Mouse (Mus musculus) embryonic facial prominence, embryonic 15.5 days (tissue): ENCODE results near the gene Mettl26. TPM values are rescaled to one million over a fixed set of nuclear protein-coding genes. Genes with fewer than 3 reads are reported as not detected.
A peak's percentile ranks its signal among the peaks of the same experiment; 100 is the strongest.

ENCODE experiments used
- ATAC-seq: fragments of 200-750 bp; cut with Nextera tagmentation; 2 replicates; pipeline ENCODE4 v1.8.0; 2017; ENCODE audit warnings: low read depth, moderate TSS enrichment; ENCODE audit not compliant: insufficient number of reproducible peaks, low FRiP score, low TSS enrichment
- H3K27ac ChIP-seq: fragments of 300-500 bp; sonication (generic); replicated peaks from 2 replicates; pipeline ENCODE4 v1.5.1; 2015; ENCODE audit warnings: mild to moderate bottlenecking, inconsistent platforms
- H3K27me3 ChIP-seq: fragments of 300-500 bp; sonication (generic); 2 replicates; pipeline ENCODE4 v1.6.1; 2015; ENCODE audit warnings: inconsistent platforms
- H3K36me3 ChIP-seq: fragments of 300-500 bp; sonication (generic); 2 replicates; pipeline ENCODE4 v1.6.1; 2015; ENCODE audit warnings: mild to moderate bottlenecking, inconsistent platforms
- H3K4me1 ChIP-seq: fragments of 300-500 bp; sonication (generic); 2 replicates; pipeline ENCODE4 v1.6.1; 2015; ENCODE audit warnings: inconsistent platforms
- H3K4me2 ChIP-seq: fragments of 300-500 bp; sonication (generic); replicated peaks from 2 replicates; pipeline ENCODE4 v1.6.1; 2015; ENCODE audit warnings: mild to moderate bottlenecking, inconsistent platforms
- H3K4me3 ChIP-seq: fragments of 300-500 bp; sonication (generic); replicated peaks from 2 replicates; pipeline ENCODE4 v1.5.1; 2015; ENCODE audit warnings: mild to moderate bottlenecking, inconsistent platforms
- H3K9ac ChIP-seq: fragments of 300-500 bp; sonication (generic); 2 replicates; pipeline ENCODE4 v1.6.1; 2015; ENCODE audit warnings: inconsistent platforms
- H3K9me3 ChIP-seq: fragments of 300-500 bp; sonication (generic); replicated peaks from 2 replicates; pipeline ENCODE4 v1.6.1; 2016; ENCODE audit warnings: inconsistent platforms
- WGBS: fragments of 180-500 bp; shearing (Covaris S2); methylation state at CpG from one replicate; pipeline ENCODE4 v1.1.7; 2015; 5-methylcytosine and 5-hydroxymethylcytosine counted together
- polyA plus RNA-seq: library from polyadenylated mRNA; unstranded; fragments of >200 nt; fragmentation: Nextera tagmentation; extraction: Ambion mirVana; gene quantifications from 2 replicates; pipeline ENCODE4 v1.2.1, GENCODE M21; 2015

The Mettl26 gene
- polyA plus RNA-seq, 1 experiment from 2014 or later = 49.6 TPM

DNA sequence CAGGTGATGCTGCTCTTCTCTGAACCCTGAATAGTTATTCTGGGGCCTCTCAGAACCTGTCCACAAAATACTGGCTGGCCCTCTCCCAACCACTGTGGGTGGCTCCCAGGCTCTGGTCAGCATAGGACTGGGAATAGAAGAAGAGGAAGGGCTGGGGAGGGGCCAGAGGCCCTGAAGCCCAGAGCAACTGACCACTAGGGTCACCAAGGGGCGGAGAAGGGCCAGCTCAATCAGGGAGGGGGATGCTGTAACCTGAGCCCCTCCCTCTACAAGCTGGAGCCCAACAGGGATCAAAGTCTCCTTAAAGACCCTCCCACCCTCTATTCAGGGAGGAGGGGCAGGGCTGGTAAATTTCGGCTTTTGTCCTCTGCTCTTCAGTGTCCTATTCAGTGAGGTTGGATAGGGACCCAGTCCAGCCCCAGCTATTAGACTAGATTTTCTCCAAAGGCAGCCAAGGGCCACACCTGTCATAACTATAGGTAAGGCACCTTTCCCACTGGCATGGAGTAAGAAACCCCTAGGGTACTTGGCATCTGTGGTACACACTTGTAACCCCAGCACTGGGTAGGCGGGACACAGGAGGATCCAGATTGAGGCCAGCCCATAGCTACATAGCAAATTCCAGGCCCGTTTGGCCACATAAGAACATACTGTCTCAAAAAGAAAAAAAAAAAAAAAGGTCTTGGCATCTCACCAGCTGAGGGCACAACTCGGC is 5.5 kb downstream of the Mettl26 start, which contains the start of gene Wfikkn1:
TSS of gene Wfikkn1 (minus strand) at position 663 of the 715 bp plus-strand sequence.
- Histone ChIP-seq H3K27me3 (no peaks in the 10 kb centered on the region), H3K4me2 (no peak within 1 kb of the TSS), H3K36me3 (peaks cover 50% of the 10 kb centered on the region), H3K4me1 (peaks cover 27% of the 10 kb centered on the region), H3K9me3 (no peaks in the 10 kb centered on the region), H3K27ac (no peak within 1 kb of the TSS), H3K9ac (no peak within 1 kb of the TSS), H3K4me3 (no peak within 1 kb of the TSS)
- WGBS = 34% methylated on average over 5 of the region's 5 CpGs
- no peak for ATAC-seq

DNA sequence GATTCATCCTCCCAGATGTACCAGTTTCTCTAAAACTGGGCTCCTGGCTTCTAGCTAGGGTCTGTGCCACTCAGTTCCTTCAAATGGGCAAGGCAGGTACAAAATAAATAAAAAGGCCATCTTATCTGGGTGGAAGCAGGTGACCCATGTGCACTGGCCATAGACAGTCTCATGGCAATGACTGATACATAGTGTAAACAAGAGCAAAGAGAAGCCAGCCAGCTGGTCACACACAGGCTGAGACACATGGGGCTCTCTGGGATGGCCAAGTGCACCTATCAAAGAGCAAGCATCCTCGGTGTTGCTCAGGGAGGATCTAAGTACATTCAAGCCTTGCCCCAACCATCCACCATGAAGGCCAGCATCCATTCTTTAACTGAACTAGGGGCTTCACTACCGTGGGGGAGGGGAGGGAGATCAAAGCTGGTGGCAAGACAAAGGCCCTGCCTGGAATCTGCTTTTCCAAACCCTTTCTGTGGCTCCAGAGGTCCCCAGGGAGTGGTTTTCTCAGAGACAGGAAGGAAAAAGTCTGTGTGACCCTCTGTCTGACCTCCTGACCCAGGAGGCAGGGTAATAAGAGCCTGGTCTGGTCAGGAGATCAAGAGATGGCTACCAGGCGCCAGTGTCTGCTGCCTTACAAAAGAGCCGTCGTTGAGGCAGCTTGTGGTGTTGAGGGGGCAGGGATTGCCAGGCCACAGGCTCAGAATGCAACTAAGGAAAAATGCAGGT is 6.2 kb downstream of the Mettl26 start:
- Histone ChIP-seq H3K4me3 (no peak overlapping the region), H3K4me2 (no peak overlapping the region), H3K9me3 (no peaks in the 10 kb centered on the region), H3K27me3 (no peaks in the 10 kb centered on the region), H3K4me1 (peaks cover 23% of the 10 kb centered on the region), H3K27ac (no peak overlapping the region), H3K9ac (no peak overlapping the region), H3K36me3 (peaks cover 56% of the 10 kb centered on the region)
- WGBS = 17% methylated on average over 5 of the region's 5 CpGs
- no peak for ATAC-seq

DNA sequence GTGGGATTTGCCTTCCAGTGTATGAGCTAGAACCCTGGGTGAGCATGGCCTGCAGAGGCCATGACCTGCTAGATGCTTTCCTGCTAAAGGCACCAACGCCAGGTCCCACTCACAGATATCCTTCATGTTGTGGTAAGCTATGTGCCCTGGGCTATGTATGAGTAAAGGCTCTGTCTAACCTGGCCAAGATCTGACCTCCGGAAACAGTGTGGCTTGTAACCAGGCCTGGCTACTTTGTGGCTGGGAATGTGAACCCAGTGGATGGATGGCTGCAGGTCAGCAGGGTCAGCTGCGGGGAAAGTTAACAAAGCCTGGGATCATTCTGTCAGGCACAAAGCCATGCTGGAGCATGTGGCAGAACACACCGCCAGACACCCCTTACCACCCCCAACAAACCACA is 6.8 kb downstream of the Mettl26 start:
- no peak for ATAC-seq
- peaks cover 58% of the 10 kb centered on the region for H3K36me3 ChIP-seq
- H3K4me2 ChIP-seq = no peak overlapping the region
- H3K4me1 ChIP-seq = peaks cover 17% of the 10 kb centered on the region
- H3K27ac ChIP-seq = no peak overlapping the region
- no peak overlapping the region for H3K9ac ChIP-seq
- WGBS = 30% methylated on average over 4 of the region's 4 CpGs
- H3K9me3 ChIP-seq = no peaks in the 10 kb centered on the region
- no peak overlapping the region for H3K4me3 ChIP-seq
- no peaks in the 10 kb centered on the region for H3K27me3 ChIP-seq

DNA sequence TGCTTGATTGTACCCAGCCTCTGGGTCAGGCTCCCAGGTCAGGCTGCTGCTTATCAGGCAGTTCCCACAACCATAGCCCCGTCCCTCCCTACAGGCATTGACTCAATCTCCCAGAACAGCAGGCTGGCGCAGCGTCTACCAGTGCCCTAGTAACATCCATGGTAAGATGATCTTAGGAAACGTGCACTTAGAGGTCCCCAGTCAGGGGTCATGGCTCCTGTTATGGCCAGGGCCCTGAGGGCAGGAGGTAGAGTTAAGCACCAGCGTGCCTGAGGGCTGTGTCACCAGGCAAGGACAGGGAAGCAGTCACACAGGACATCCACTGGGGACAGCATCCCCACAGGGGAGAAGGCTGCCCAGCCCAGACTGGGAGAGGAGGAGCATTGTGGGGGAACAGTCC is 7.4 kb downstream of the Mettl26 start:
- no peak overlapping the region for H3K4me2 ChIP-seq
- peaks cover 13% of the 10 kb centered on the region for H3K4me1 ChIP-seq
- H3K27me3 ChIP-seq = no peaks in the 10 kb centered on the region
- WGBS = 30% methylated on average over 5 of the region's 5 CpGs
- H3K27ac ChIP-seq = no peak overlapping the region
- peaks cover 59% of the 10 kb centered on the region for H3K36me3 ChIP-seq
- no peak for ATAC-seq
- no peak overlapping the region for H3K4me3 ChIP-seq
- H3K9ac ChIP-seq = 0 out of 2 replicates have a peak overlapping the region, but pooled peaks have one; percentile 6
- H3K9me3 ChIP-seq = no peaks in the 10 kb centered on the region

DNA sequence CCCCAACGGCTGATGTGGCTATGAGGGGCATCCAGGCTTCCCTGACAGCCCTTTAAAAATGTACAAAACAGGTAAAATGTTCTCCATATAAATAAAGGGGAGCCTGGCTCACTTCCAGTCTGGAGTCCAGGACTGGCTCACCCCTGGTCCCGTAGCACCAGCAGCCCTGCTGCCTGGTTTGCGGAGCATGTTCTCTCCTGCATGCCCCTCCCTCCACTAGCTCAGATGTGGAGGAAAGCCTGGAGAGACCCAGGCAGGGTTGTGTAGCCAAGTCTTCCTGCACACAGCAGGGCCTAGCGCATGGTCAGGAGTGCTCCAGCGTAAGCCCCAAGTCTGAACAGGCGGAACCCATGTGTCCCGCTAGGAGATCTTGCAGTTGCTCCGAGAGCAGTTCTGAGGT is 8.4 kb downstream of the Mettl26 start:
- H3K4me2 ChIP-seq = no peak overlapping the region
- no peak overlapping the region for H3K4me3 ChIP-seq
- no peaks in the 10 kb centered on the region for H3K9me3 ChIP-seq
- H3K27me3 ChIP-seq = no peaks in the 10 kb centered on the region
- H3K27ac ChIP-seq = no peak overlapping the region
- peaks cover 13% of the 10 kb centered on the region for H3K4me1 ChIP-seq
- ATAC-seq = no peak
- 79% methylated on average over 8 of the region's 8 CpGs for WGBS
- H3K9ac ChIP-seq = no peak overlapping the region
- H3K36me3 ChIP-seq = peaks cover 59% of the 10 kb centered on the region

DNA sequence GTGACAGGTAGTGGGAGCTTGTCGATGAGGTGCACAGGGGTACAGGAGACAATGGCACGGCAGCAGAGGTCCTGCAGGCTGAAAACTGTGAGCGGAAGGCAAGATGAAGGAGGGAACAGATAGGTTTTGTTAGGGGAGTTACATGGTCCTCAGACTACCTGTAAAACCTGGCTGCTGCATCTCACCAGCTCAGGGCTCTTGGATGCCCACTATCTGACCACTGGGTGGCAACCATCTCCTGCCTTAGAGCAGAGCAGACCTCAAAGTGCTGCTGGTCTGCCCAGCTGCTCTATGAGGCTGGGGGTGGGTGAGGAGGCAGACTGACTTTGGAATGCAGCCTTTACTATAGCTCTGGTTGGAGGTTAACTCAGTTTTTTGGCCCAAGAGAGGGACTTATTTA is 8.9 kb downstream of the Mettl26 start:
- Histone ChIP-seq H3K4me1 (peaks cover 13% of the 10 kb centered on the region), H3K27ac (no peak overlapping the region), H3K9me3 (no peaks in the 10 kb centered on the region), H3K27me3 (no peaks in the 10 kb centered on the region), H3K4me2 (no peak overlapping the region), H3K4me3 (no peak overlapping the region), H3K36me3 (peaks cover 59% of the 10 kb centered on the region), H3K9ac (no peak overlapping the region)
- WGBS = 88% methylated on average over 3 of the region's 3 CpGs
- ATAC-seq = no peak

DNA sequence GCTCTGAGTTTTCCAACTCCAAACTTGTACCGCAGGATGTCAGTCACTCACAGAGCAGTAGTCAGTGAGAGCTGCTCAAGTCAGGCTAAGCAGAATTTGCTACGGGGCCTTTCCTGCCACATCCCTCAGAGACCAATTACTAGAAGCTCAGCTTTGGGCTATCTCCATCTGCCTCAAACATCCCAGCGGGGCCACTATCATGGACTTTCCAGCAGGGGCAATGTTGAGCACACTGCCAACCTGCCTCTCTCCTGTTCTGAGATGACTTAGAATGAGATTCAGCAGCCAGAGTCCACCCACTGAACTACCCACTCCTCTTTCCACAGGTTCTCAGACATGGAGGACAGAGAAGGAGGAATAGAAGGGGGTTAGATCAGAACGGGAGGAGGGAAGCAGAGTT is 10.8 kb downstream of the Mettl26 start:
- H3K9me3 ChIP-seq = no peaks in the 10 kb centered on the region
- peaks cover 8% of the 10 kb centered on the region; the same call in 1 of the 2 replicates for H3K4me1 ChIP-seq
- H3K4me2 ChIP-seq = no peak overlapping the region
- no peak overlapping the region for H3K27ac ChIP-seq
- no peaks in the 10 kb centered on the region for H3K27me3 ChIP-seq
- 29% methylated on average over 4 of the region's 4 CpGs for WGBS
- H3K4me3 ChIP-seq = no peak overlapping the region
- H3K9ac ChIP-seq = no peak overlapping the region
- H3K36me3 ChIP-seq = peaks cover 71% of the 10 kb centered on the region
- no peak for ATAC-seq

DNA sequence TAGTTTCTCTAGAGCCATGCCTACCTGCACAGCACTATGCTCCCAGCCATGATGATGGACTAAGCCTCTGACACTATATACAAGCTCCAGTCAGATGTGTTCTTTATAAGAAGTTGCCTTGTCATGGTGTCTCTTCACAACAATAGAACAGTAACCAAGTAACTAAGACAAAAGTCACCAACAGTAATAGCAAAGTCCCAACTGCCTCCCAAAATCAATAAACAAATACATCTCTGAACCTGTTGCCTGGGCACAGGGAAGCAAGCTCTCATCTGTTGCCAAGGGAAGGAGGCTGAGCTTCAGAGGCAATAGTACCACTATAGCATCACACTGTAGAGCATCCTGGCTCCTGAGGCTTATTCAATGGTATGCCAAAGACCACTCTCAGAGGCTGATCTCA is 11.9 kb downstream of the Mettl26 start:
- Histone ChIP-seq H3K4me3 (no peak overlapping the region), H3K9me3 (no peaks in the 10 kb centered on the region), H3K36me3 (peaks cover 72% of the 10 kb centered on the region), H3K27me3 (no peaks in the 10 kb centered on the region), H3K4me2 (no peak overlapping the region), H3K4me1 (no peaks in the 10 kb centered on the region), H3K27ac (no peak overlapping the region), H3K9ac (no peak overlapping the region)
- no peak for ATAC-seq

DNA sequence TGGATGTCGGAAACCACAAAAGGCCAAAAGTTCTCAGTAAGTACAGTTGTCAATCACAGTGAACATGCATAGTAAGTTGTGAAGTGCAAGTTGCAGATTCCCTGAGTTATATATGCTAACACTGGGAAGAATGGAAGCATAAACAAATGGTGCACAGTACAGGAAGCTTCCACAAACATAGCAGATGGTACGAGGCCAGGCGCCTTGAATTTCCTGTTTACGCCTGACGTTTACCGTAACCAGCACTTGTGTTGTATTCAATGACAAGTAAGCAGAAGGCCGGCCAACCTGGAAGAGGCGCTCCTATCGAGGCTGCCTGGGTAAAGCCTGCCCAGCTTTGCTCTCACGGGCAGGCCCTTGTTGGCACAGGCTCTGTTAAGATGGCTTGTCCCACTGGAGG is 12.6 kb downstream of the Mettl26 start:
- H3K4me3 ChIP-seq = no peak overlapping the region
- H3K36me3 ChIP-seq = peaks cover 66% of the 10 kb centered on the region
- no peak overlapping the region for H3K27ac ChIP-seq
- no peaks in the 10 kb centered on the region for H3K9me3 ChIP-seq
- no peaks in the 10 kb centered on the region for H3K4me1 ChIP-seq
- no peak overlapping the region for H3K4me2 ChIP-seq
- 82% methylated on average over 10 of the region's 10 CpGs for WGBS
- H3K9ac ChIP-seq = no peak overlapping the region
- no peaks in the 10 kb centered on the region for H3K27me3 ChIP-seq
- ATAC-seq = no peak

DNA sequence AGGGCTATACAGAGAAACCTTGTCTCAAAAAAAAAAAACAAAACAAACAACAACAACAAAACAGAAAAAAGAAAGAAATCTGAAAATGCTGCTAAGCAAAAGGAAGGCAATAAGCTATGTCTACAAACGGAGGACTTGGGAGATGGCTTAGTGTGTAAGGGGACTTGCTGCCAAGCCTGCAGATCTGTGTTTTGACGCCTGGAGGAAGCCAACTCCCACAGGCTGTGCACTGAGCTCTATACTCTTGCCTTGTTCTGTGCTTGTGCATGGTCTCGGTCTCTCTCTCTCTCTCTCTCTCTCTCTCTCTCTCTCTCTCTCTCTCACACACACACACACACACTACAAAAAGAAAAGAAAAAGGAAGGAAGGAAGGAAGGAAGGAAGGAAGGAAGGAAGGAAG is 14.0 kb downstream of the Mettl26 start:
- H3K36me3 ChIP-seq = peaks cover 52% of the 10 kb centered on the region
- WGBS = 92% methylated on average over 3 of the region's 3 CpGs

DNA sequence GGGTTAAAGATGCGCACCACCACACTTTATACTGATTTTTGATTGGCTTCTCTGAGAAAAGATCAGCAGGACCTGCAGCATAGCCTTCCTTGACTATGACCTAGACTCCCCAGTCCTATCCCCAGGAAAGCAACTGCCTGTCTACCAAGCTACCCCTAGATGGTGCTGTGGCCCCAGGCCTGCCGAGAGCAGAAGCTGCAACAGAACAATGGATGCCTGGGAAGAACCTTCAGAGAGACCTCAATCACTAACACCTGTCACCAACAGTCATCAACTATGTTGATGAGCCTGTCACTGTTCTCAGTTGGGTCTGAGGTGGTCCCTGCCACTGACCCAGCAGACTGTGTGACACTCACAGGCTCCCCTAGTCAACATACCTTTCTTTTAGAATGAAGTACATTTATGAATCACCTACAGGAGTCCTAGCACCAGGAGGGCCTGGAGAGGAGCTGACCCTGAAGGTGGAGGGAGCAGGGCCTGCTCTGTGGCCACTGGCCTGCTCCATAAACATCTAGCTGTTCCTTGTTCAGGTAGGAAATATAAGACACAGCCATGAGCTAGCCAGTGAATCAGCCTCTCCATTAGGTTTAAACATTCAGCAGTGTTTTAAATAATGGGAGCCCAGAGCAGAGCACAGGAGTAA is 19.2 kb downstream of the Mettl26 start:
- Histone ChIP-seq H3K27me3 (no peaks in the 10 kb centered on the region), H3K4me2 (no peak overlapping the region), H3K9ac (no peak overlapping the region), H3K36me3 (peaks cover 16% of the 10 kb centered on the region), H3K4me3 (no peak overlapping the region), H3K27ac (no peak overlapping the region), H3K9me3 (no peaks in the 10 kb centered on the region), H3K4me1 (0 out of 2 replicates have a peak, but pooled peaks cover 12% of the 10 kb centered on the region)
- WGBS = 26% methylated on average over 2 of the region's 2 CpGs
- ATAC-seq = peak; percentile 76

More for the DNA sequence above, 14.0 kb downstream of the Mettl26 start:
- Histone ChIP-seq H3K9me3 (no peaks in the 10 kb centered on the region), H3K27ac (no peak overlapping the region), H3K9ac (no peak overlapping the region), H3K4me2 (no peak overlapping the region), H3K27me3 (no peaks in the 10 kb centered on the region), H3K4me3 (no peak overlapping the region), H3K4me1 (no peaks in the 10 kb centered on the region)
- no peak for ATAC-seq
